Mouse (Mus musculus) ES-E14 (cell line): ENCODE results near the gene Hsdl2. TPM values are rescaled to one million over a fixed set of nuclear protein-coding genes. Genes with fewer than 3 reads are reported as not detected.

ENCODE experiments used
- DNase-seq: peaks from one replicate; pipeline ENCODE4 v3.0.0-alpha.2; 2013; ENCODE audit warnings: low read depth, low spot score
- H3K27ac ChIP-seq: 2 replicates; pipeline ENCODE4 v1.5.1; 2012; ENCODE audit warnings: low read depth, mild to moderate bottlenecking, low read length, moderate library complexity, mixed read lengths; ENCODE audit not compliant: poor library complexity, insufficient read depth, severe bottlenecking
- H3K36me3 ChIP-seq: 2 replicates; pipeline ENCODE4 v1.6.1; 2012; ENCODE audit warnings: mild to moderate bottlenecking, low read length, moderate library complexity, mixed read lengths; ENCODE audit not compliant: control insufficient read depth, poor library complexity, insufficient read depth, severe bottlenecking
- H3K4me1 ChIP-seq, 2 experiments: fragments of 150-350 bp in 1 of 2; sonication (generic) in 1 of 2; 2 replicates each; pipeline ENCODE4 v1.6.1; 2012; ENCODE audit warnings: low read length in 2 of 2, mild to moderate bottlenecking in 1 of 2, mixed read lengths in 1 of 2; ENCODE audit not compliant: control insufficient read depth in 2 of 2, insufficient read depth in 2 of 2, poor library complexity in 1 of 2
- H3K4me3 ChIP-seq, 2 experiments: fragments of 150-350 bp in 1 of 2; sonication (generic) in 1 of 2; 2 replicates each; pipeline ENCODE4 v1.5.1; 2012; ENCODE audit warnings: low read length in 2 of 2, low read depth in 1 of 2, mild to moderate bottlenecking in 1 of 2, mixed read lengths in 1 of 2; ENCODE audit not compliant: insufficient read depth in 1 of 2, poor library complexity in 1 of 2, severe bottlenecking in 1 of 2
- H3K9ac ChIP-seq: 2 replicates; pipeline ENCODE4 v1.6.1; 2012; ENCODE audit warnings: low read depth, mild to moderate bottlenecking, low read length, mixed read lengths; ENCODE audit not compliant: poor library complexity, insufficient read depth, severe bottlenecking
- H3K9me3 ChIP-seq: fragments of 150-350 bp; sonication (generic); 2 replicates; pipeline ENCODE4 v1.6.1; 2012; ENCODE audit warnings: low read depth, mild to moderate bottlenecking, low read length; ENCODE audit not compliant: control insufficient read depth, insufficient read depth
- CHD2 ChIP-seq: IDR thresholded peaks from 2 replicates; pipeline ENCODE4 v1.6.1; 2014; ENCODE audit warnings: mild to moderate bottlenecking, low read depth, low read length, inconsistent platforms
- HCFC1 ChIP-seq: IDR thresholded peaks from 2 replicates; pipeline ENCODE4 v1.6.1; 2012; ENCODE audit warnings: low read length, inconsistent platforms, borderline replicate concordance; ENCODE audit not compliant: insufficient read depth
- MAFK ChIP-seq: IDR thresholded peaks from 2 replicates; pipeline ENCODE4 v1.6.1; 2014; ENCODE audit warnings: mild to moderate bottlenecking, low read depth, low read length, inconsistent platforms; ENCODE audit not compliant: insufficient read depth
- ZC3H11A ChIP-seq: IDR thresholded peaks from 2 replicates; pipeline ENCODE4 v1.6.1; 2012; ENCODE audit warnings: low read depth, mild to moderate bottlenecking, inconsistent platforms, low read length, borderline replicate concordance
- ZNF384 ChIP-seq: IDR thresholded peaks from 2 replicates; pipeline ENCODE4 v1.6.1; 2012; ENCODE audit warnings: low read depth, low read length, inconsistent platforms
- in situ Hi-C, 2 experiments: fragments of 600-800 bp; cut with MboI; formaldehyde crosslinking; loops; one replicate each; pipeline ENCODE4 v1.15.1; 2025; ENCODE audit warnings: low sequenced_read_pairs in 2 of 2, inconsistent platforms in 1 of 2; ENCODE audit not compliant: unreplicated experiment in 2 of 2
- total RNA-seq: library from RNA; depleted of rRNA; stranded (reverse); fragments of 300-350 nt; gene quantifications from 2 replicates; pipeline ENCODE4 v1.2.3, GENCODE M21; 2012

Gene Hsdl2
- total RNA-seq, 1 experiment: 7.1 TPM

GRCm38 (mm10) chr4:59575184-59575958 is 6.0 kb upstream of the Hsdl2 start:
- Histone ChIP-seq H3K27ac (no peak overlapping the region), H3K36me3 (no peaks in the 10 kb centered on the region), H3K9me3 (no peaks in the 10 kb centered on the region), H3K4me1 (peaks cover 0 to 3% of the 10 kb centered on the region in 2 experiments; a peak in 2 of 4 replicates), H3K9ac (no peak overlapping the region), H3K4me3 (no peak overlapping the region)
- in situ Hi-C loops: loop anchor here in 1 of 2 experiments (25.0 kb wide), 1 partner anchor 463 kb away; no protein-coding TSS in a partner anchor
- no peak for TF ChIP-seq ZNF384
- DNase-seq: no peak

GRCm38 (mm10) chr4:59580495-59581281 is 675 bp upstream of the Hsdl2 start:
- Histone ChIP-seq H3K36me3 (no peaks in the 10 kb centered on the region), H3K4me3 (peak overlapping the region; percentile 66 to 77), H3K4me1 (peaks cover 0 to 5% of the 10 kb centered on the region in 2 experiments; a peak in 2 of 4 replicates), H3K27ac (no peak overlapping the region), H3K9ac (peak overlapping the region; percentile 69), H3K9me3 (no peaks in the 10 kb centered on the region)
- DNase-seq: no peak
- in situ Hi-C loops: loop anchor here in 1 of 2 experiments (25.0 kb wide), 1 partner anchor 468 kb away; no protein-coding TSS in a partner anchor
- TF ChIP-seq ZC3H11A (no peak), MAFK (no peak), CHD2 (no peak), HCFC1 (no peak; the same call in 1 of the 2 replicates), ZNF384 (no peak)

GRCm38 (mm10) chr4:59582186-59582585 is 823 bp downstream of the Hsdl2 start:
- in situ Hi-C loops: loop anchor here in 1 of 2 experiments (25.0 kb wide), 1 partner anchor 470 kb away; no protein-coding TSS in a partner anchor
- Histone ChIP-seq H3K27ac (no peak overlapping the region), H3K4me1 (peaks cover 0 to 5% of the 10 kb centered on the region in 2 experiments; a peak in 2 of 4 replicates), H3K4me3 (peak overlapping the region; percentile 77 to 97; a peak in 3 of 4 replicates), H3K9me3 (no peaks in the 10 kb centered on the region), H3K36me3 (no peaks in the 10 kb centered on the region), H3K9ac (no peak overlapping the region)
- no peak for TF ChIP-seq HCFC1
- no peak for TF ChIP-seq ZC3H11A
- no peak for TF ChIP-seq ZNF384
- TF ChIP-seq MAFK: no peak
- TF ChIP-seq CHD2: no peak
- DNase-seq: no peak

GRCm38 (mm10) chr4:59585097-59585496 is 3.7 kb downstream of the Hsdl2 start:
- TF ChIP-seq CHD2: no peak
- no peak for TF ChIP-seq ZC3H11A
- no peak for TF ChIP-seq HCFC1
- TF ChIP-seq ZNF384: no peak
- no peak for TF ChIP-seq MAFK
- Histone ChIP-seq H3K4me3 (no peak overlapping the region), H3K9ac (no peak overlapping the region), H3K36me3 (no peaks in the 10 kb centered on the region), H3K27ac (no peak overlapping the region), H3K9me3 (no peaks in the 10 kb centered on the region), H3K4me1 (0 out of 4 replicates have a peak, but pooled peaks cover 0 to 2% of the 10 kb centered on the region in 2 experiments)
- no peak for DNase-seq
- in situ Hi-C loops: loop anchor here in 1 of 2 experiments (25.0 kb wide), 1 partner anchor 473 kb away; no protein-coding TSS in a partner anchor
